Mouse (Mus musculus) limb, embryonic 10.5 days (tissue): Measurements from ENCODE around the gene E130311K13Rik. TPM values are rescaled to one million over a fixed set of nuclear protein-coding genes. Genes with fewer than 3 reads are reported as not detected.

Experiments
- DNase-seq: peaks from one replicate; pipeline ENCODE4 v3.0.0-alpha.2; 2017; ENCODE audit warnings: low spot score
- H3K27ac ChIP-seq: fragments of 300-500 bp; sonication (generic); 2 replicates; pipeline ENCODE4 v1.5.1; 2016; ENCODE audit warnings: mild to moderate bottlenecking
- H3K27me3 ChIP-seq: fragments of 300-500 bp; sonication (generic); 2 replicates; pipeline ENCODE4 v1.6.1; 2016; ENCODE audit warnings: low read depth, mild to moderate bottlenecking; ENCODE audit not compliant: poor library complexity, severe bottlenecking
- H3K36me3 ChIP-seq: fragments of 300-500 bp; sonication (generic); 2 replicates; pipeline ENCODE4 v1.6.1; 2016; ENCODE audit warnings: mild to moderate bottlenecking, moderate library complexity
- H3K4me1 ChIP-seq: fragments of 300-500 bp; sonication (generic); 2 replicates; pipeline ENCODE4 v1.6.1; 2016
- H3K4me3 ChIP-seq: fragments of 300-500 bp; sonication (generic); 2 replicates; pipeline ENCODE4 v1.5.1; 2016; ENCODE audit warnings: mild to moderate bottlenecking, moderate library complexity
- H3K9me3 ChIP-seq: fragments of 300-500 bp; sonication (generic); replicated peaks from 2 replicates; pipeline ENCODE4 v1.6.1; 2016; ENCODE audit warnings: mild to moderate bottlenecking
- WGBS: fragments of 180-500 bp; shearing (Covaris S2); methylation state at CpG from one replicate; pipeline ENCODE4 v1.1.7; 2016; 5-methylcytosine and 5-hydroxymethylcytosine counted together
- polyA plus RNA-seq: library from polyadenylated mRNA; unstranded; fragments of >200 nt; fragmentation: Nextera tagmentation; extraction: Ambion mirVana; gene quantifications from 2 replicates; pipeline ENCODE4 v1.2.1, GENCODE M21; 2016

E130311K13Rik gene
- polyA plus RNA-seq, 1 experiment from 2014 or later, result 3.3 TPM

DNA sequence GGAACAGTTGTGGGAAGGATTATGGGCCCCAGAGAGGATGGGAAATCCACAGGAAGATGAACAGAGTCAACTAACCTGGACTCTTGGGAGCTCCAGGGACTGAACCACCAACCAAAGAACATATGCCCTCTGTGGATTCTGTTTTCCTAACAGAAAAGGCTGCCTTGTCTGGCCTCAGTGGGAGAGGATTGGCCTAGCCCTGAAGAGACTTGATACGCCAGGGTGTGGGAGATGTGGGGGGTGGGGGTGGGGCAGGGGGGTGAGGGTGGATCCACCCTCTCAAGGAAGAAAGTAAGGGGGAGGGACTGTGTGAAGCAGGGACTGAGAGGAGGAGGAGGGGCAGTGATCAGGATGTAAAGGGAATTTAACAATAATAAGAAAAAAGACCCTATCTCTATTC, 56.5 kb downstream of the E130311K13Rik start:
- WGBS, result 13% methylated on average over 1 of the region's 1 CpGs
- H3K27me3 ChIP-seq, result no peaks in the 10 kb centered on the region
- H3K27ac ChIP-seq, result no peak overlapping the region
- DNase-seq, result no peak
- no peaks in the 10 kb centered on the region for H3K9me3 ChIP-seq
- no peak overlapping the region for H3K4me3 ChIP-seq
- no peaks in the 10 kb centered on the region for H3K36me3 ChIP-seq
- H3K4me1 ChIP-seq, result peaks cover 2% of the 10 kb centered on the region; the same call in 1 of the 2 replicates

DNA sequence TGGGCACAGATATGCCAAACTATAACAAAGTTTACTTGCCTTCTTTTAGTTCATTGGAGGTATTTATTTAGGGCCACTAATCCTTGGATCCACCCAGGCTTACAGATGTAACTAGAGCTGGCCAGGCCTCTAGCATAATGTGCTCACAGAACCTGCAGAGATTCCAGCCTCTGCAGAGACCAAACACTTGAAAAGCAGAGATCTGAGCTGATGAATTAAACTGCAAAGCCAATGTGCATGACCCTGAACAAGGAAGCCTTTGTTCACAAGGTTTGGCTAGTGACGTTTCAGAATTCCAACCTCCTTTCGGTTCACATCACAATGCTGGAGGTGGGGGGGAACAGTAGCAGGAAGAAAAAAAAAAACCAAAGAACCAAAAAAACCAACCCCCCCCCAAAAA, 58.0 kb downstream of the E130311K13Rik start:
- no peak for DNase-seq
- no peak overlapping the region for H3K27ac ChIP-seq
- WGBS, result 62% methylated on average over 2 of the region's 2 CpGs
- no peaks in the 10 kb centered on the region for H3K27me3 ChIP-seq
- H3K4me1 ChIP-seq, result peaks cover 2% of the 10 kb centered on the region; the same call in 1 of the 2 replicates
- no peaks in the 10 kb centered on the region for H3K9me3 ChIP-seq
- H3K36me3 ChIP-seq, result no peaks in the 10 kb centered on the region
- H3K4me3 ChIP-seq, result no peak overlapping the region

DNA sequence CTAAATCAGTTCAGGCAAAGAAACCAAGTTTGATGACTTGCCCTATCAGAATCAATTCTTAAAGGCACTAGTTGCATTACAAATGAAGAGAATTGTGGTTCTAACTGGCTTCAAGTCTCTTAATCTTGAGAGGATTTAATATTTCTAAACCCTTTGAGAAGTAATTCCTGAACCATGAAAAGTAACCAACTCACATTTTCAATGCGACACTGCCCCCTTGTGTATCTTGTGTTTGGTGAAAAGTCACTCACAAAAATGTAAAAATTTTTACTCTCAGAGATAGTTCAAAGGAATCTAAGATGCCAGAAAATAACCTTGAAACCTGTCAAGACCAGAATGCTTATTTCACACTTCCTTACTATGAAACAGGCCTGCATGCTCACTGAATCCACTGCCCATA, 61.0 kb downstream of the E130311K13Rik start:
- no peak overlapping the region for H3K4me3 ChIP-seq
- peaks cover 2% of the 10 kb centered on the region; the same call in 1 of the 2 replicates for H3K4me1 ChIP-seq
- H3K27ac ChIP-seq, result no peak overlapping the region
- DNase-seq, result no peak
- 71% methylated on average over 1 of the region's 1 CpGs for WGBS
- no peaks in the 10 kb centered on the region for H3K9me3 ChIP-seq
- H3K27me3 ChIP-seq, result no peaks in the 10 kb centered on the region
- no peaks in the 10 kb centered on the region for H3K36me3 ChIP-seq

DNA sequence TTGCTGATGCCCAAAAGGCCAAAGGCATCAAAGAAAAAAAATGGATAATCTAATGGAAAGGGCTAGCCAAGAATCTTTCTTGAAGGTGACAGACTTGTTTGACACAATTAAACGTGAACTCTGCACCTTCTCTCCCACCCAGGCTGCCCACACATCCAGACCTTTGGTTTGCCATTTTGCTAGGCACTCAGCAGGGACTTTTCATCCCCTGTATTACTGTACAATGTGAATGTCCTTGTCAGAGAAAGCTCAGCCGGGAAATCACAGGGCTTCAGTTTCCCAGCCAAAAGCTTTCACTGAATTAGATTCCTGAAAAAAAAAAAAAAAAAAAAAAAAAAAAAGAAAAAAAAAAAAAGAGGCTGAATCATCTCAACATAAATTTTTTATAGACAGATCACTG, 64.2 kb downstream of the E130311K13Rik start:
- WGBS, result 90% methylated on average over 2 of the region's 2 CpGs
- no peaks in the 10 kb centered on the region for H3K4me1 ChIP-seq
- no peaks in the 10 kb centered on the region for H3K9me3 ChIP-seq
- no peak for DNase-seq
- no peak overlapping the region for H3K27ac ChIP-seq
- no peaks in the 10 kb centered on the region for H3K36me3 ChIP-seq
- no peak overlapping the region for H3K4me3 ChIP-seq
- no peaks in the 10 kb centered on the region for H3K27me3 ChIP-seq

Other genes with a start within 250 kb of the E130311K13Rik start
- gene Plch1, start 30.0 kb downstream of the E130311K13Rik start, polyA plus RNA-seq, result 4.1 and 4.5 TPM in 2 replicates
- gene Slc33a1, start 35.3 kb upstream of the E130311K13Rik start, polyA plus RNA-seq, result 11.7 and 13.6 TPM in 2 replicates
- 76.3 and 80.5 TPM in 2 replicates for gene Gmps, start 46.6 kb upstream of the E130311K13Rik start, polyA plus RNA-seq
- 0.03 and 0.04 TPM in 2 replicates for gene Vmn2r1, start 152.1 kb upstream of the E130311K13Rik start, polyA plus RNA-seq
- gene Vmn2r2, start 212.5 kb upstream of the E130311K13Rik start, polyA plus RNA-seq, result 0.04 TPM in 1 of 2 replicates, not detected in the other